Mouse (Mus musculus): Measurements from ENCODE around the gene Vmn1r125. TPM values are rescaled to one million over a fixed set of nuclear protein-coding genes. Genes with fewer than 3 reads are reported as not detected.

Vmn1r125 gene
- not detected for polyA plus RNA-seq (2014; fragmentation: Illumina TruSeq; extraction: RNeasy Lipid Tissue Mini Kit (QIAGEN cat#74804); ENCODE audit: low read depth, low replicate concordance)

DNA sequence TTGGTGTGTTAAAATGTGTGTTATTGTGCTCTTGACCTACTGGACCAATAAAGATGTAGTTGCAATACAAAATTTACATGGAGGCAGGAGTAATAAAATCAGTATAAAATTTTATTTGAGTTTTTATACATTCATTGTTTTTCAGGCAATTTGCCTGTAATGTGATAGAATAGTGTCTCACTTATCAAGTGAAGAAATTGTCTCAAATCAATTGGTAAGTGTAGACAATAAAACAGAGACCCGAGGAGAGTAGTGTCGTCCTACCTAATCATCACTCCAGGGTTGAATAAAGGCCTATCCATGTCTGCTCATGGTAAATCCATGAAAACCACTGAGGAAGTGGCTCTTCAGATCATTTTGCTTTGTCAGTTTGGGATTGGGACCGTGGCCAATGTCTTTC, at the start of gene Vmn1r125:
Gene Vmn1r125, plus strand, starts transcription at position 301 of the 400 bp plus-strand sequence.

DNA sequence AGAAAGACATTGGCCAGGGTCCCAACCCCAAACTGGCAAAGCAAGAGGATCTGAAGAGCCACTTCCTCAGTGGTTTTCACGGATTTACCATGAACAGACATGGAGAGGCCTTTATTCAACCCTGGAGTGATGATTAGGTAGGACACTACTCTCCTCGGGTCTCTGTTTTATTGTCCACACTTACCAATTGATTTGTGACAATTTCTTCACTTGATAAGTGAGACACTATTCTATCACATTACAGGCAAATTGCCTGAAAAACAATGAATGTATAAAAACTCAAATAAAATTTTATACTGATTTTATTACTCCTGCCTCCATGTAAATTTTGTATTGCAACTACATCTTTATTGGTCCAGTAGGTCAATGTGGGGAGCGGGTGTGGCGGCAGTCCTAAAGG, 11.5 kb upstream of the Vmn1r125 start, which contains the start of gene Vmn1r124:
Gene Vmn1r124, minus strand, starts transcription at position 101 of the 400 bp plus-strand sequence.

DNA sequence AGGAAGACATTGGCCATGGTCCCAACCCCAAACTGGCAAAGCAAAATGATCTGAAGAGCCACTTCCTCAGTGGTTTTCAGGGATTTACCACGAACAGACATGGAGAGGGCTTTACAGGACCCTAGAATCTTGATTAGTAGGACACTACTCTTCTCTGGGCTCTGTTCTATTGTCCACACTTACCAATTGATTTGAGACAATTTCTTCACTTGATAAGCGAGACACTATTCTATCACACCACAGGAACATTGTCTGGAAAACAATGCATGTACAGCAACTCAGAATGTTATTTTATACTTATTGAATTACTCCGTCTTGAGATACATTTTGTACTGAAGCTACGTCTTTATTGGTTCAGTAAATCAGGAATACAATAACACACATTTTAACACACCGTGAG, 29.4 kb downstream of the Vmn1r125 start, which contains the start of gene Vmn1r126:
Gene Vmn1r126, minus strand, starts transcription at position 101 of the 400 bp plus-strand sequence.

DNA sequence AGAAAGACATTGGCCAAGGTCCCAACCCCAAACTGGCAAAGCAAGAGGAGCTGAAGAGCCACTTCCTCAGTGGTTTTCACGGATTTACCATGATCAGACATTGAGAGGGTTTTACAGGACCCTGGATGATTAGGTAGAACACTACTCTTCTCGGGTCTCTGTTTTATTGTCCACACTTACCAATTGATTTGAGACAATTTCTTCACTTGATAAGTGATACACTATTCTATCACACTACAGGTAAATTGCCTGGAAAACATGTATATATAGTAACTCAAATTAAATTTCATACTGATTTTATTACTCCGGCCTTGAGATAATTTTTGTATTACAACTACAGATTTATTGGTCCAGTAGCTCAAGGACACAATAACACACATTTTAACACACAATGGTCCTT, 47.8 kb downstream of the Vmn1r125 start, which contains the start of gene Vmn1r127:
Gene Vmn1r127, minus strand, starts transcription at position 101 of the 400 bp plus-strand sequence.

Other genes starting within 250 kb of the Vmn1r125 start
- not detected for gene Vmn1r120, start 218.4 kb upstream of the Vmn1r125 start, polyA plus RNA-seq (2014; fragmentation: Illumina TruSeq; extraction: RNeasy Lipid Tissue Mini Kit (QIAGEN cat#74804); ENCODE audit: low read depth, low replicate concordance)
- gene Vmn1r121, start 173.7 kb upstream of the Vmn1r125 start, polyA plus RNA-seq (2014; fragmentation: Illumina TruSeq; extraction: RNeasy Lipid Tissue Mini Kit (QIAGEN cat#74804); ENCODE audit: low read depth, low replicate concordance), result not detected
- not detected for gene Vmn1r122, start 138.1 kb upstream of the Vmn1r125 start, polyA plus RNA-seq (2014; fragmentation: Illumina TruSeq; extraction: RNeasy Lipid Tissue Mini Kit (QIAGEN cat#74804); ENCODE audit: low read depth, low replicate concordance)
- not detected for gene Vmn1r123, start 110.0 kb upstream of the Vmn1r125 start, polyA plus RNA-seq (2014; fragmentation: Illumina TruSeq; extraction: RNeasy Lipid Tissue Mini Kit (QIAGEN cat#74804); ENCODE audit: low read depth, low replicate concordance)
- gene Gm5157, start 81.8 kb upstream of the Vmn1r125 start, polyA plus RNA-seq (2014; fragmentation: Illumina TruSeq; extraction: RNeasy Lipid Tissue Mini Kit (QIAGEN cat#74804); ENCODE audit: low read depth, low replicate concordance), result not detected
- not detected for gene Vmn1r124, start 11.6 kb upstream of the Vmn1r125 start, polyA plus RNA-seq (2014; fragmentation: Illumina TruSeq; extraction: RNeasy Lipid Tissue Mini Kit (QIAGEN cat#74804); ENCODE audit: low read depth, low replicate concordance)
- gene Vmn1r126, start 29.3 kb downstream of the Vmn1r125 start, polyA plus RNA-seq (2014; fragmentation: Illumina TruSeq; extraction: RNeasy Lipid Tissue Mini Kit (QIAGEN cat#74804); ENCODE audit: low read depth, low replicate concordance), result not detected
- not detected for gene Vmn1r127, start 47.7 kb downstream of the Vmn1r125 start, polyA plus RNA-seq (2014; fragmentation: Illumina TruSeq; extraction: RNeasy Lipid Tissue Mini Kit (QIAGEN cat#74804); ENCODE audit: low read depth, low replicate concordance)
- not detected for gene Vmn1r128, start 77.2 kb downstream of the Vmn1r125 start, polyA plus RNA-seq (2014; fragmentation: Illumina TruSeq; extraction: RNeasy Lipid Tissue Mini Kit (QIAGEN cat#74804); ENCODE audit: low read depth, low replicate concordance)
- not detected for gene Vmn1r129, start 89.1 kb downstream of the Vmn1r125 start, polyA plus RNA-seq (2014; fragmentation: Illumina TruSeq; extraction: RNeasy Lipid Tissue Mini Kit (QIAGEN cat#74804); ENCODE audit: low read depth, low replicate concordance)
- not detected for gene Gm6882, start 160.6 kb downstream of the Vmn1r125 start, polyA plus RNA-seq (2014; fragmentation: Illumina TruSeq; extraction: RNeasy Lipid Tissue Mini Kit (QIAGEN cat#74804); ENCODE audit: low read depth, low replicate concordance)
- gene Vmn1r130, start 239.6 kb downstream of the Vmn1r125 start, polyA plus RNA-seq (2014; fragmentation: Illumina TruSeq; extraction: RNeasy Lipid Tissue Mini Kit (QIAGEN cat#74804); ENCODE audit: low read depth, low replicate concordance), result not detected

All from kidney, adult 10 weeks (tissue).